Mouse (Mus musculus) liver, embryonic 13.5 days (tissue): Measurements from ENCODE around the gene Lrp1. TPM values are rescaled to one million over a fixed set of nuclear protein-coding genes. Genes with fewer than 3 reads are reported as not detected.
A peak's percentile ranks its signal among the peaks of the same experiment; 100 is the strongest.

Source experiments
- ATAC-seq: fragments of 200-750 bp; cut with Nextera tagmentation; 2 replicates; pipeline ENCODE4 v1.8.0; 2017; ENCODE audit warnings: low read depth, mild to moderate bottlenecking, moderate number of reproducible peaks, moderate library complexity
- DNase-seq: peaks from one replicate; pipeline ENCODE4 v3.0.0; 2022
- H3K27ac ChIP-seq: fragments of 300-500 bp; sonication (generic); 2 replicates; pipeline ENCODE4 v1.5.1; 2015; ENCODE audit warnings: moderate library complexity, mild to moderate bottlenecking, inconsistent platforms
- H3K27me3 ChIP-seq: fragments of 300-500 bp; sonication (generic); 2 replicates; pipeline ENCODE4 v1.6.1; 2015; ENCODE audit warnings: mild to moderate bottlenecking, inconsistent platforms
- H3K36me3 ChIP-seq: fragments of 300-500 bp; sonication (generic); 2 replicates; pipeline ENCODE4 v1.6.1; 2015; ENCODE audit warnings: mild to moderate bottlenecking, inconsistent platforms
- H3K4me1 ChIP-seq: fragments of 300-500 bp; sonication (generic); replicated peaks from 2 replicates; pipeline ENCODE4 v1.6.1; 2015; ENCODE audit warnings: inconsistent platforms
- H3K4me2 ChIP-seq: fragments of 300-500 bp; sonication (generic); 2 replicates; pipeline ENCODE4 v1.6.1; 2015; ENCODE audit warnings: inconsistent platforms, mild to moderate bottlenecking, moderate library complexity
- H3K4me3 ChIP-seq: fragments of 300-500 bp; sonication (generic); replicated peaks from 2 replicates; pipeline ENCODE4 v1.5.1; 2015; ENCODE audit warnings: mild to moderate bottlenecking, inconsistent platforms
- H3K9ac ChIP-seq: fragments of 300-500 bp; sonication (generic); 2 replicates; pipeline ENCODE4 v1.6.1; 2015; ENCODE audit warnings: mild to moderate bottlenecking, inconsistent platforms
- H3K9me3 ChIP-seq: fragments of 300-500 bp; sonication (generic); replicated peaks from 2 replicates; pipeline ENCODE4 v1.6.1; 2016; ENCODE audit warnings: inconsistent platforms
- WGBS: fragments of 180-500 bp; shearing (Covaris S2); methylation state at CpG from one replicate; pipeline ENCODE4 v1.1.7; 2015; ENCODE audit not compliant: insufficient replicate concordance; 5-methylcytosine and 5-hydroxymethylcytosine counted together
- polyA plus RNA-seq: library from polyadenylated mRNA; unstranded; fragments of >200 nt; fragmentation: Nextera tagmentation; extraction: Ambion mirVana; gene quantifications from 2 replicates; pipeline ENCODE4 v1.2.1, GENCODE M21; 2015

Lrp1 gene
- polyA plus RNA-seq, 1 experiment from 2014 or later = 15.1 TPM

DNA sequence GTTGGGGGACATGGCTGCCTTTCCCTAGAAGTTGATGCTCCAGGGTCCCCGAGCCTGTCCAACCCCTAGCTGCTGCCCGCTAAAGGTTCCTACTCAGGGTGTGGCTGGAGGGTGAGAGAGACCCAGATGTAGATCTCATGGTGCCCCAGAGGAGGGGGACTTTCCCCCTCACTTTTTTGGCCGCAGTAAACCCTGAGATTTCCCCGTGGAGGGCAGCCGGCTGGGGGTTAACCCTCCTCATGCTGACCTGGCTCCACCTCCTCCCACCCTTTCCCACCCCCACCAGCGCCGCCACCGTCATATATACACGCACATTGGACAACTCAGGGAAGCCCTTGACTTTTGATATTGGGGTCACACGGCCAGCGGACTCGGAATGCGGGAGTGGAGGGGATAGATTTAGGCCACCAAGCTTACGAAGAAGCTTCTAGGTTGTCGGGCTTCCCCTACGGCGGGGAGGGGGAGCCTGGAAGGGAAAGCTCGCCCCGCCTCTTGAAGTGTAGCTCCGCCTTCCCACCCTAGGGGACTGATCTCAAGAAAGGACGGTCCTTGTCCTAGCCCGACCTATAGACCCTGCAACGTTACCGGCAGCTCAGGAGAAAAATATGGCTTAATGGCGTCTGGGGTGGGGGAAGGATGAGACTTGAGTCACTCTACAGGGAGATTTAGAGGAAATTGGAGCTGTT is 22.7 kb upstream of the Lrp1 start:
- DNase-seq (peak; percentile 69), ATAC-seq (peak; percentile 67)
- no peaks in the 10 kb centered on the region for H3K9me3 ChIP-seq
- H3K27ac ChIP-seq = peak overlapping the region; percentile 87
- peak overlapping the region; percentile 72 for H3K4me3 ChIP-seq
- H3K4me1 ChIP-seq = peaks cover 30% of the 10 kb centered on the region
- WGBS = under 1% methylated on average over 25 of the region's 25 CpGs
- H3K9ac ChIP-seq = peak overlapping the region; percentile 84
- no peaks in the 10 kb centered on the region for H3K27me3 ChIP-seq
- H3K36me3 ChIP-seq = peaks cover 4% of the 10 kb centered on the region; the same call in 1 of the 2 replicates
- H3K4me2 ChIP-seq = peak overlapping the region; percentile 93

DNA sequence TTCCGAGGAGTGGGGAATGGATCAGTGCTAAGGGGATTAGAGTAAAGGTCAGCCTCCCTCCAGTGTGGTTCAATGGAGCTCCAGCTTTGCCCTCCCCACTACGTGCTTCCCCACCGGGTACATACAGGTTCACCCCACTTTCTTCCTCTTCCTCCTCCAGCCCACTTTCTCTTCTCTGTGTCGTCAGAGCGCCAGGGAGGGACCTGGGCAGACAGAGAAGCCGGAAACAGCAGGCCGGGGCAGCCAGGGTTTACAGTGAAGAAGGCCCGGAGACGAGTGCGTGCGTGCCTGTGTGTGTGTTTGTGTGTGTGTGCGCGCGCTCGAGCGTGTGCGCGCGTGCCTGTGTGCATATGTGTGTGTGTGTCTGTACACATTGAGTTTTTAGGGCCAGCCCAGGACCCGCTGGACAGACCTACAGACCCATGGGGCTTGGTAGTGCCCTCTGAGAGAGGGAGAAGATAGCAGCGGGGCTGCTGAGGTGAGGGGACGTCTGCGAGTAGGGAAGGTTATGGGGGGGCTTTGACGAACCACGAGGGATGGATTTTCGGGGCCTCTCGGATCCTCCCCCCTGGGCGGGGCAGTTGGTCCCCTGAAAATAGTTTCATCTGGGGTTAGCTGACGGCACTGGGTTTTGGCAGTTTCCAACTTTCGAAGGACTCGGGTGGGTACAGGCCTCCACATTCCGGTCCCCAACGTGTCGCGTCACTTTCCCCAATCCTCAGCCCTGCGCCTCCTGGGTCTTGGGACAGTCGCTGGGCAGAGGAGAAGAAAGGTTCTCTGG is 22.0 kb upstream of the Lrp1 start, which contains the start of gene Stat6:
Gene Stat6 (plus strand): TSS at position 215 of the 781 bp plus-strand sequence.
- ATAC-seq (peak; percentile 79), DNase-seq (peak; percentile 70)
- WGBS = under 1% methylated on average over 37 of the region's 37 CpGs
- Histone ChIP-seq H3K27ac (peak within 1 kb of the TSS; percentile 87), H3K9me3 (no peaks in the 10 kb centered on the region), H3K4me1 (peaks cover 30% of the 10 kb centered on the region), H3K27me3 (no peaks in the 10 kb centered on the region), H3K4me2 (peak within 1 kb of the TSS; percentile 93), H3K36me3 (peaks cover 2% of the 10 kb centered on the region; the same call in 1 of the 2 replicates), H3K9ac (peak within 1 kb of the TSS; percentile 84), H3K4me3 (peak within 1 kb of the TSS; percentile 72)

DNA sequence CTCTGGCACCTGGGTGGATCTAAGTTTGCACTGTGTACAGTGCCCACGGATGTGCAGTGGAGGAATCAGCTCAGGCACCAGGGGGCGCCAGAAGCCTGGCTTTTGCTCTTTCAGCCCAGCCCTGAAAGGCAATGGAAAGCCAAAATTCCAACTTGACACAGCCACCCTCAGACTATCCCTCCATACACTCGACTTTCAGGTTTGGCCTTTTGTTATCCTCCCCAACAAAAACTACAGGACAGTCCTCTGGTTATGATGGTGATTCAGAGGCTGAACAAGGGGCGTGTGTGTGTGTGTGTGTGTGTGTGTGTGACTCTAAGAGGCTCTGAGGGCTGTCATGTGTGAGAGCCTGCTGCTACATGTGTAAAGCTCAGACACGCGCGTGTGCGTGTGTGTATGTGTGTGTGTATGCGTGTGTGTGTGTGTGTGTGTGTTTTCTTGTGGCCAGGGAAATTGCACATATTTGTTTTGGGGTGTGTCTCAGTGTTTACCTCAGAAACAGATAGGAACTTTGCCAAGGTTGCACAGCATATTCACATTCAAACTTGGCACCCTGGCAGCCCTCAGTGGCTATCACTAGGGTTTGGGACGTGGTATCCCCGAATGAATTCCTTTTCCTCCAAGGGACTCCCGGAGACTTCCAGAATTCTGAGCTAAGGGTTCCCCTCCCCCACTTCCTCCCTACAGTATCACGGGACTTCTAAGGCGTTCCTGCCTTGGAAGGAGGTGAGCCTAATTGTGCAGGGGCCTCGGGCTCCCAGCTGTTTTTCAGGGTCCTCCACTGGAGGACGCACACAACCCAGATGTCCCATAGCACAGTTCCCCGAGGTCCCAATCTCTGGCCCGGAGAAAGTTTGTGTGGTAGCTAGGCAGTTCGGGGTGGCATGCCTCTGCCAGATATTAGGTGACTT is 21.2 kb upstream of the Lrp1 start:
- under 1% methylated on average over 19 of the region's 19 CpGs for WGBS
- Histone ChIP-seq H3K36me3 (no peaks in the 10 kb centered on the region), H3K4me1 (peaks cover 30% of the 10 kb centered on the region), H3K9me3 (no peaks in the 10 kb centered on the region), H3K4me3 (peak overlapping the region; percentile 72), H3K9ac (peak overlapping the region; percentile 84), H3K27me3 (no peaks in the 10 kb centered on the region), H3K4me2 (peak overlapping the region; percentile 93), H3K27ac (peak overlapping the region; percentile 87)
- DNase-seq = peak; percentile 72
- peak; percentile 63 for ATAC-seq

DNA sequence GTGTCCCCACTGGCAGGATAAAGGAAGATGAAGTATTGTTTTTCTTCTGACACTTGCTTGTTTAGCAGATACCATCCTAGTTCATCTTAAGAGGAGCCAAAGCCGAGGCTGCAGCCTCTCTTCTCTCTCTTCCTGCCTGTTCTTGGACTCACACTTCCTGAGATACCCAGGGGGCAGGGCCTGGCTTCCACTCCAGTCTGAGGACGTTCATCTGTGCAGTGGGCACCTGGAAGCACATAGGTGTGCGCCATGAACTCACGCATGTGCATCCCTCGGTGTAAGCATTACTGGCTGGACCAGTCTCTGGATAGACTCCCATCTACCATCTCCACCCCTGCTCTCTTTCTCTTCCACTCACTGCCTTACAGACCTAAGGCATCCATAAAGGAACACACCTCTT is 19.5 kb upstream of the Lrp1 start:
- Histone ChIP-seq H3K4me2 (no peak overlapping the region), H3K36me3 (no peaks in the 10 kb centered on the region), H3K4me3 (no peak overlapping the region), H3K27ac (no peak overlapping the region), H3K27me3 (no peaks in the 10 kb centered on the region), H3K4me1 (peaks cover 30% of the 10 kb centered on the region), H3K9me3 (no peaks in the 10 kb centered on the region), H3K9ac (no peak overlapping the region)
- no peak for DNase-seq
- WGBS = 56% methylated on average over 5 of the region's 5 CpGs
- ATAC-seq = no peak

DNA sequence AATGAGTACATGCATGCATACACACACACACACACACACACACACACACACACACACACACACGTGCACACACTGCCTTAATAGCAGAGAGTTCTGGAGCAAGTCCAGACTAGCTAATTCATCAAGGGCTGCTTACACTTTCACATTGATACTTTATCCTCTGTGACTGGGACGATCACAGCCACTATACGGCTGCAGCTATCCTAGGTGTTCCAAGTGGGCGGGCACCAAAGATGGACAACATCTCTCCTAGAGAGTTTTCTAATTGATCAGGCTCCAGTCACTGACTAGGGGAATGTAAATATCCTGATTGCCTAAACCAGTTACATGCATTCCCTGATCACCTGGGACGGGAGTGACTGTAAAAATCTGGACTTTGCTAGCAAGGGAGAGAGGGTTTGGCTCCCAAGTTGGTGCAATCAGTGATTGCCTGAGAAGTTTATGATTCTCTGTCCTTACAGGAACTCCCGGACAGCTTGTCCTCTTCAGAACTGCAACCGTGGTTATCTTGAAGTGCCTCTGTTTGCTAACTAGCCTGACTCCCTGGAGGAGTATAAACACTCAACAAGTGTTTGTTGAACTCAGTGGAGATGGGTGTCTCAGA is 11.8 kb upstream of the Lrp1 start:
- no peak overlapping the region for H3K4me2 ChIP-seq
- DNase-seq (no peak), ATAC-seq (no peak)
- no peak overlapping the region for H3K4me3 ChIP-seq
- no peaks in the 10 kb centered on the region for H3K9me3 ChIP-seq
- H3K9ac ChIP-seq = no peak overlapping the region
- H3K36me3 ChIP-seq = no peaks in the 10 kb centered on the region
- no peaks in the 10 kb centered on the region for H3K27me3 ChIP-seq
- H3K27ac ChIP-seq = no peak overlapping the region
- WGBS = 52% methylated on average over 7 of the region's 7 CpGs
- H3K4me1 ChIP-seq = peaks cover 15% of the 10 kb centered on the region

DNA sequence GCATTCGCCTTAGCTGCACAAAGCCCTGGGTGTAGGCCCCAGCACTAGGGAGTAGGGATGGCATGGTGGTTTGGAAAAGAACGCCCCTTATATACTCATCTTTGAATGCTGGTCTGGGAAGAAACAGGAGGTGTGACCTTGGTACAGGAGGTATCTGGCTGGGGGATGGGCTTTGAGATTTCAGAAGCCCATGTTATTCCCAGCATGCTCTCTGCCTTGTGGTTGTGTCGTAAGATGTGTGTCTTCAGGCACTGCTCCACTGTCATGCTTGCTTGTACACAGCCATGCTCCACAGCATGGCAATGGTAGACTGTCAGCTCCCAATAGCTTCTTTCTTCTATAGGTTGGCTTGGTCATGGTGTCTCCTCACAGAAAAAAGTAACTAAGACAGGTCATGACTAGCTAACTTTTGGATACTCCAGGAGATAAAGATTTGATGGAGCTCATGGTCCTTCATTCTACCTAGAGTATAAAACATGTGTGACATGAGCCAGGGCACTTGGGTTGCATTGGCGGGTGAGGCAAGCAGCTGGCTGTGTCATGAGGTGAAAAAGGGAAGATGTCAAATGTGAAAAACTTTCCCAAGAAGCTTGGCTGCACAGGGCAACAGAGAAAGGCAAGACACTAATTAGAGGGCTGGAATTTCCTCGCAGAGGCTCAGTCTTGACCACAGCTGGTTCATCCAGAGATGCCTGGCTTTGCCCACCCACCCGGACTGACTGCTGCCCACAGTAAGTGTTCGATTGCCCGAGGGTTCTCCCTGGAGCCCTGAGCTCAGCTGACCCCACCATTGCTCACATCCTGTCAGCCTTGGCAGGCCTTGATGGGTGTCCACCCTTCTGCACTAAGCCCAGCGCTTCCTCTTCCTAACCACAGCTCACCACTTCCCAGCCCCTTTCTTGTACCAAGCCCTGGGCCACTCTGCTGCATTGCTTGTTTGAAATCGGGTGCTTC is 10.6 kb upstream of the Lrp1 start:
- ATAC-seq (no peak), DNase-seq (no peak)
- Histone ChIP-seq H3K9ac (no peak overlapping the region), H3K36me3 (no peaks in the 10 kb centered on the region), H3K4me3 (no peak overlapping the region), H3K27me3 (no peaks in the 10 kb centered on the region), H3K4me1 (peaks cover 15% of the 10 kb centered on the region), H3K27ac (no peak overlapping the region), H3K4me2 (no peak overlapping the region), H3K9me3 (no peaks in the 10 kb centered on the region)
- 33% methylated on average over 10 of the region's 10 CpGs for WGBS

DNA sequence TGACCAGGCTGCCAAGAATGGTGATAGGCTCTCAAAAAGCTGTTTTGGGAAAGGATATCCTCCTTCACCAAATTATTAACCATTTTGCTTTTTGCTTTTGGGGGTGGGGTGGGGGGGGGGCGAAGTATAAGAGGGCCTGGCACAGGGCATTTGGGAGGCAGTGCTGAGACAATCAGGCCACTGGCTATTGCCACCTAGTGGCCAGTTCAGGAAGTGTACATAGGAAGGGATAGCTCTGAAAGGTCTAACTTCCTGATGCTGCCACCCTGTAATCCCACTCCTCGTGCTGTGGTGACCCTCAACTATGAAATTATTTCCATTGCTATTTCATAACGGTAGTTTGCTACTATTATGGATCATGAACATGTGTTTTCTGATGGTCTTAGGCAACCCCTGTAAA is 5.5 kb upstream of the Lrp1 start:
- 69% methylated on average over 3 of the region's 3 CpGs for WGBS
- Histone ChIP-seq H3K4me1 (peaks cover 7% of the 10 kb centered on the region; the same call in 1 of the 2 replicates), H3K27ac (no peak overlapping the region), H3K9ac (no peak overlapping the region), H3K4me3 (no peak overlapping the region), H3K9me3 (no peaks in the 10 kb centered on the region), H3K4me2 (no peak overlapping the region), H3K27me3 (peaks cover 15% of the 10 kb centered on the region), H3K36me3 (no peaks in the 10 kb centered on the region)
- ATAC-seq (no peak), DNase-seq (no peak)

DNA sequence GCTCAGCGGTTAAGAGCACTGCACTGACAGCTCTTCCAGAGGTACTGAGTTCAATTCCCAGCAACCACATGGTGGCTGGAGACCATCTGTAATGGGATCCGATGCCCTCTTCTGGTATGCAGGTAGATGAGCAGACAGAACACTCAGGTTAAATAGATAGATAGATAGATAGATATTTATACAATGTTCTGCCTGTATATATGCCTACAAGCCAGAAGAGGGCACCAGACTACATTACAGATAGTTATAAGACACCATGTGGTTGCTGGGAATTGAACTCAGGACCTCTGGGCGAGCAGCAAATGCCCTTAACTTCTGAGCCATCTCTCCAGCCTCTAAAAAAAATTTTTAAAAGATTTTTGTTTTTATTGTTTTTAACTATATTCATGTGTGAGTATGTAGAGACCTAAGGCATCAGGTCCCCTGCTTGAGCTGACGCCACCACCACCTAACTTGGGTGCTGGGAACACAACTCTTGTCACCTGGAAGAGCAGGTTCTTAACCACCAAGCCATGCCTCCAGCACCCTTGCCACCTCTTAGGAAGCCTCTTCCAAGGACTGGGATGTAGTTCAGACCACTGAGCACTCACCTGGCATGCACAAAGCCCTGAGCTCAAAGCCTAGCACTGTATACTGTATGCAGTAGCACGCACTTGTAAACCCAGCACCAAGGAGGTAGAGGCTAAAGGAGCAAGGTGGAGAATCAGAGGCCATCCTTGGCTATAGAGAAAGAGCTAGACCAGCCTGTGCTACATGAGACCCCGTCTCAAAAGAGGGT is 2.7 kb upstream of the Lrp1 start:
- ATAC-seq = no peak
- no peaks in the 10 kb centered on the region for H3K9me3 ChIP-seq
- 68% methylated on average over 6 of the region's 6 CpGs for WGBS
- no peak overlapping the region for H3K4me3 ChIP-seq
- H3K27ac ChIP-seq = no peak overlapping the region
- peaks cover 41% of the 10 kb centered on the region for H3K27me3 ChIP-seq
- peaks cover 10% of the 10 kb centered on the region for H3K4me1 ChIP-seq
- H3K9ac ChIP-seq = no peak overlapping the region
- no peak overlapping the region for H3K4me2 ChIP-seq
- H3K36me3 ChIP-seq = no peaks in the 10 kb centered on the region
- no peak for DNase-seq

DNA sequence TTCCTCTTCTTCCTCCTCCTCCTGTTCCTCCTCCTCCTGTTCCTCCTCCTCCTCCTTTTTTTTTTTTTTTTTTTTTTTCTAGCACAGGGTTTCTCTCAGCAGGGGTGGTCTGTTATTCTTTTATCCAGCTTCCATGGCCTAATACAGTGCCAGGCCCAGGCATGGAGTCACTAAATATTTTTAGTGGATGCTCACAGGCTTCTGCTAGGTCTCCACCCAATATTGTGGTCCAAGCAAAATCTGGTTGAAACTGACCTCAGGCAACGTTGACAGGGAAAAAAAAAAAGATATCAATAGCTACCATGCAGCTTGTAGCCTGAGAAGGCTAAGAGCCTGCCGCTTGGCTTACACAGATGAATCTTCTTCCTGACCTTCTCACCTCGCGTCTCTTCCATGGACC is 1.7 kb upstream of the Lrp1 start:
- H3K9ac ChIP-seq = no peak overlapping the region
- H3K4me1 ChIP-seq = peaks cover 18% of the 10 kb centered on the region
- no peak overlapping the region for H3K4me2 ChIP-seq
- H3K27me3 ChIP-seq = peaks cover 51% of the 10 kb centered on the region
- no peak overlapping the region for H3K4me3 ChIP-seq
- ATAC-seq (no peak), DNase-seq (no peak)
- H3K36me3 ChIP-seq = no peaks in the 10 kb centered on the region
- H3K9me3 ChIP-seq = no peaks in the 10 kb centered on the region
- WGBS = 58% methylated on average over 4 of the region's 4 CpGs
- peak overlapping the region; percentile 81; the same call in 1 of the 2 replicates for H3K27ac ChIP-seq
